Comparison of ENCODE assay signal across 8 mouse cellular contexts in genomic region chr10:24223449-24224143, GRCm38 (mm10). TPM values are rescaled to one million over a fixed set of nuclear protein-coding genes. Genes with fewer than 3 reads are reported as not detected.
DNase-seq lines count a peak whose midpoint lies in the region; ATAC-seq lines count a peak whose summit lies in the region.

Gene Moxd1 (plus strand): TSS chr10:24223517.

- no peak within 1 kb of the TSS for H3K27ac ChIP-seq in heart, embryonic 10.5 days
- H3K27ac ChIP-seq in kidney, embryonic 15.5 days = no peak within 1 kb of the TSS

- intact Hi-C loops in left cerebral cortex, postnatal 36 days (cut with DNase I) = no loop called here

- H3K4me1 ChIP-seq in heart, embryonic 10.5 days = peaks cover 16% of the 10 kb centered on the region
- H3K4me1 ChIP-seq in kidney, embryonic 15.5 days = peaks cover 25% of the 10 kb centered on the region

- WGBS in heart, embryonic 10.5 days = 1% methylated on average over 56 of the region's 56 CpGs
- WGBS in kidney, embryonic 15.5 days = 1% methylated on average over 56 of the region's 56 CpGs

- peak; percentile 8 for DNase-seq in heart, adult 18-20 months
- DNase-seq in heart, adult 8-10 months (ENCODE audit: low spot score) = no peak
- peak; percentile 38 for DNase-seq in adrenal gland, postnatal 25 days
- DNase-seq in heart, embryonic 10.5 days (ENCODE audit: low spot score) = no peak
- DNase-seq in lung, postnatal 10 days = peak; percentile 35
- DNase-seq in retina, embryonic 14.5 days (ENCODE audit: low spot score) = peak; percentile 46
- no peak for DNase-seq in left cerebral cortex, postnatal 36 days (ENCODE audit: low spot score in 2 of 2)

- H3K4me3 ChIP-seq in heart, embryonic 10.5 days = peak within 1 kb of the TSS; percentile 68
- peak within 1 kb of the TSS; percentile 61 for H3K4me3 ChIP-seq in kidney, embryonic 15.5 days (replicated peaks)

- H3K9ac ChIP-seq in kidney, embryonic 15.5 days = peak within 1 kb of the TSS; percentile 57

- H3K36me3 ChIP-seq in heart, embryonic 10.5 days = no peaks in the 10 kb centered on the region
- H3K36me3 ChIP-seq in kidney, embryonic 15.5 days = no peaks in the 10 kb centered on the region

- peaks cover 58% of the 10 kb centered on the region for H3K27me3 ChIP-seq in heart, embryonic 10.5 days (ENCODE audit: insufficient read depth, poor library complexity, severe bottlenecking)
- peaks cover 24% of the 10 kb centered on the region for H3K27me3 ChIP-seq in kidney, embryonic 15.5 days

- H3K9me3 ChIP-seq in heart, embryonic 10.5 days = no peaks in the 10 kb centered on the region
- H3K9me3 ChIP-seq in kidney, embryonic 15.5 days (replicated peaks) = no peaks in the 10 kb centered on the region

- ATAC-seq in kidney, embryonic 15.5 days (replicated peaks; ENCODE audit: low FRiP score) = peak; percentile 90

- peak within 1 kb of the TSS; percentile 98 for H3K4me2 ChIP-seq in kidney, embryonic 15.5 days

RNA-seq across cellular contexts. Expression of gene Moxd1, which starts in this region (rescaled TPM):
- total RNA-seq in heart, adult 18-20 months (2021) = under 1 TPM; 0.41 to 0.52 TPM
- total RNA-seq in heart, adult 8-10 months (2022) = under 1 TPM in 3 of 4 experiments, not detected in 1; 0.16 to 0.24 (median 0.19) TPM
- 0.21 TPM in 1 of 2 replicates, not detected in the other for total RNA-seq in adrenal gland, postnatal 25 days (2021)
- polyA plus RNA-seq in heart, embryonic 10.5 days (2016; fragmentation: Nextera tagmentation; extraction: Ambion mirVana) = 1.6 and 6.2 TPM in 2 replicates
- polyA plus RNA-seq in kidney, embryonic 15.5 days (2015; fragmentation: Nextera tagmentation; extraction: Ambion mirVana) = 21.4 and 26.1 TPM in 2 replicates
- 1 to 10 TPM; 6.2 to 7.0 TPM for total RNA-seq in left cerebral cortex, postnatal 36 days (2021)

Comparison
In these comparisons a context has a peak if more than half of its experiments do, and no peak if none do; other contexts are left out.
1. Peak in DNase-seq in heart, adult 18-20 months; RNA of the gene not detected or under 1 TPM.
2. Peak in DNase-seq in adrenal gland, postnatal 25 days; RNA of the gene not detected or under 1 TPM.
3. DNase-seq: peak in lung, postnatal 10 days (single experiment) and retina, embryonic 14.5 days (single experiment); none in heart, adult 8-10 months (single experiment), heart, embryonic 10.5 days (single experiment) and left cerebral cortex, postnatal 36 days (0 of 2).